Mouse (Mus musculus) lung, postnatal 25 days (tissue): ENCODE measurements around the gene Cep85l.

ENCODE experiments used
- DNase-seq: peaks from one replicate; pipeline ENCODE4 v3.0.0; 2022; ENCODE audit warnings: low spot score

The Cep85l gene

GRCm38 (mm10) chr10:53394923-53395629 is 15.3 kb upstream of the Cep85l start:
- DNase-seq: no peak

- DNase-seq: no peak
Measured at GRCm38 (mm10) chr10:53388227-53388920, 8.6 kb upstream of the Cep85l start.

- DNase-seq: no peak
Measured at GRCm38 (mm10) chr10:53385438-53385837, 5.7 kb upstream of the Cep85l start.

GRCm38 (mm10) chr10:53384896-53385295 is 5.1 kb upstream of the Cep85l start:
- DNase-seq: no peak

- peak; percentile 19 for DNase-seq
Measured at GRCm38 (mm10) chr10:53382696-53383365, 3.1 kb upstream of the Cep85l start.

- DNase-seq: no peak
Measured at GRCm38 (mm10) chr10:53378981-53379708, 602 bp downstream of the Cep85l start.

- DNase-seq: no peak
Measured at GRCm38 (mm10) chr10:53378296-53378695, 1.5 kb downstream of the Cep85l start.

GRCm38 (mm10) chr10:53377096-53377495 is 2.7 kb downstream of the Cep85l start:
- no peak for DNase-seq

- DNase-seq: no peak
Measured at GRCm38 (mm10) chr10:53373885-53374578, 5.7 kb downstream of the Cep85l start.

- no peak for DNase-seq
Measured at GRCm38 (mm10) chr10:53367265-53367664, 12.5 kb downstream of the Cep85l start.

GRCm38 (mm10) chr10:53364311-53364710 is 15.4 kb downstream of the Cep85l start:
- no peak for DNase-seq

- no peak for DNase-seq
Measured at GRCm38 (mm10) chr10:53359016-53359415, 20.7 kb downstream of the Cep85l start.

GRCm38 (mm10) chr10:53353665-53354064 is 26.1 kb downstream of the Cep85l start:
- no peak for DNase-seq

GRCm38 (mm10) chr10:53349254-53349653 is 30.5 kb downstream of the Cep85l start:
- no peak for DNase-seq

- DNase-seq: peak; percentile 78
Measured at GRCm38 (mm10) chr10:53347787-53348755, 31.7 kb downstream of the Cep85l start.

- no peak for DNase-seq
Measured at GRCm38 (mm10) chr10:53346916-53347315, 32.8 kb downstream of the Cep85l start.

GRCm38 (mm10) chr10:53346506-53346905 is 33.2 kb downstream of the Cep85l start:
- DNase-seq: peak; percentile 51

- no peak for DNase-seq
Measured at GRCm38 (mm10) chr10:53345508-53345907, 34.2 kb downstream of the Cep85l start.

- no peak for DNase-seq
Measured at GRCm38 (mm10) chr10:53343865-53344264, 35.9 kb downstream of the Cep85l start.

- DNase-seq: no peak
Measured at GRCm38 (mm10) chr10:53343384-53343783, 36.4 kb downstream of the Cep85l start.
